Mouse (Mus musculus) heart, postnatal 25 days (tissue): ENCODE data around the gene Mib2. TPM values are rescaled to one million over a fixed set of nuclear protein-coding genes. Genes with fewer than 3 reads are reported as not detected.
A peak's percentile ranks its signal among the peaks of the same experiment; 100 is the strongest.

Experiments
- DNase-seq: peaks from one replicate; pipeline ENCODE4 v3.0.0; 2022; ENCODE audit warnings: low spot score
- intact Hi-C: fragments of 180-260 bp; cut with DNase I; formaldehyde crosslinking; loops from one replicate; pipeline ENCODE4 v1.15.1; 2025
- total RNA-seq, 2 experiments: library from RNA; stranded (reverse); gene quantifications; 2 replicates each; pipeline ENCODE4 v1.2.3; 2021

Mib2 gene
- total RNA-seq, 2 experiments from 2014 or later = 23.0 to 28.0 TPM

DNA sequence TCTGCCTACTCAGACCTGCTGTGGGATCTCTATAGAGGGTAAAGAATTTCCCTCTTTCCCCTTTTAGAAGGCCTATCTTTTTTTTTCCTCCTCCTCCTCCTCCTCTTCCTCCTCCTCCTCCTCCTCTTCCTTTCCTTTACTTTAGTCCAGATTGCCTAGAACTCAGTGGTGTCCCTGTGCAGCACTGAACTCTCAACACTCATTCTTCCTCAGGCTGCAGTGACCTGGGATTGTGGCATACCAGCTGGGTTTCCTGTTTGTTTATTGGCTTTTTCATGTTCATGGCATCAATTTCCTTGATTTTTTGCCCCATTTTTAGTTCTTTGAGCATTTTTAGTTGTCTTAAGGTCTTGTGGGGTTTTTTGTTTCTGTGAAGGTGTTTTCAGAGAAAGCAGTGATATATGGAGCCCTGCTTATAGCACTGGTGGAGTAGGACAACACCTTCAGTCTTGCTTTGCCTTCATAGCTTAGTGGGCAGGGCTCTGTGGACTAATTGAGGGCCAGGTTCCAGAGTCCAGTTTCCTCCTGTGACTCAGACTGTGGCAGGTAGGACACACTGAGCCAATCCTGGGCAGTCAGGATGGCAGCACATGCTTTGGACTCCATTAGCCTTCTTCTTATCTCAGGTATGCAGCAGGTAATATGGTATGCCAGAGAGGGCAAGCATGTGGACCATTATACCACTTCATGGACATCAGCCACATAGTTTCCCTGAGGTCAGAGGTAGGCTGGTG, 33.1 kb downstream of the Mib2 start:
- intact Hi-C loops = no loop called here
- no peak for DNase-seq

DNA sequence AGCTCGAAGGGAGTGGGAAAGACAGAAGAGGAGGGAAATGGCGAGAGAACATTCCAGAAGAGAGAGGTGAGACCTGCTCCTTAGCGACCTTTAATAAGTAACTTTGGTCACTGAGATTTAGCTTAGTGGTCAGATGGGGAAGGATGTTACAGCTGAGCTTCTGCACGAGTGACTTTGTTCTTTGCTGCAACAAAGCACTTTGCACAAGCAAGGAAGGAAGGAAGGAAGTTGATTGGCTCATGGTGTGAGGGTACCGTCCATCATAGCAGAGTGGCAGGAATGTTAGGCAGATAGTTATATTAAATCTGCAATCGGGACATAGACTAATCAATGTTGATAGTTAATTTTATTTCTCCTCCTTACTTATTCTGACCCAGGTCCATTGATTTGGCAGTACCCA, 38.7 kb downstream of the Mib2 start:
- DNase-seq = no peak
- intact Hi-C loops = no loop called here

DNA sequence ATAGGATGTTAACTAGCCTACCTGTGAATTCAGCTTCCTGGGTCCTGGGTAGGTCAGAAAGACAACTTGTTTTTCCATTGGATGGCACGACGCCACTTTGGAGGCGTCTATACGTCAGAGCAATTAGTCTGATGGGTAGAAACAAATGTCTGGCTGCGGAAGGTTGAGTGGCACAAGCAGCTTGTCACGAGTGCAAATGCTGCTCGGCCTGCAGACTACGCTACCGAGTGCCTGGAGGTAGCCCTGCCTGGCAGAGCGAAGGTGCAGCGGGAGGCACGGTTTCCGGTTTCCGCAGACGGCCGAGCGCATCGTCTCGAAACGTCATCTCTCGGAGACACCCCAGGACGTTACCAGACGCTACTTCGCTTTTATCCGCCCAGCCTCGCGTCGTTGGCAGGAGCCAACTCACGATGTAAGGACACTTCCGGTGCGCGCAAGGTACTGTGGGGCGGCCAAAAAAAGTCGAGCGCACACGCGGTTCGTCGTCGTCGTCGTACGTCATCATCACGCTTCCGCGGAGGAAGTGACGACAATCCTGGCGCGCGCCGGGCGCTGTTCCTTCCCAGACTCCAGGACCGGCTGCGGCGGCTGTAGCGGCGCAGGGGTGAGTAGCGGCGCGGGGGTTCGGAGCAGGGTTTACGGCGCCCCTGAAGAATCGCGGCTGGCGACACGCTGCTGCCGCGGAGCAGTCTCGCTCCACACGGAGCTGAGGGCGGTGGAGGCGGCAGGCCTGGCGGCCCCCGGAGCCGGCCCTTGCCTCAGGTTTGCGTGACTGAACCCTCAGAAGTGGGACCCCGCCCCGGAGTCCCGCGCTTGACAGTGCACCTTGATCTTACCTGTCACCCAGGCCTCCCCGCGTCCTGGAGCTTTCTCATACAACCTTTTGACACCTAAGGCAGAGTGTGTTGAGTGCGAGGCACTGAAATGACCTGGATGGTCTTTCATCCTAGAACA, 44.4 kb downstream of the Mib2 start, which contains the start of gene Cdk11b:
Cdk11b (plus strand) TSS at position 517 of the 954 bp plus-strand sequence.
- intact Hi-C loops = loop anchor here (5.0 kb wide), 2 partner anchors 43 to 537 kb away; partner anchors contain the start of genes Mib2, Morn1 and Rer1
- peak; percentile 93 for DNase-seq

DNA sequence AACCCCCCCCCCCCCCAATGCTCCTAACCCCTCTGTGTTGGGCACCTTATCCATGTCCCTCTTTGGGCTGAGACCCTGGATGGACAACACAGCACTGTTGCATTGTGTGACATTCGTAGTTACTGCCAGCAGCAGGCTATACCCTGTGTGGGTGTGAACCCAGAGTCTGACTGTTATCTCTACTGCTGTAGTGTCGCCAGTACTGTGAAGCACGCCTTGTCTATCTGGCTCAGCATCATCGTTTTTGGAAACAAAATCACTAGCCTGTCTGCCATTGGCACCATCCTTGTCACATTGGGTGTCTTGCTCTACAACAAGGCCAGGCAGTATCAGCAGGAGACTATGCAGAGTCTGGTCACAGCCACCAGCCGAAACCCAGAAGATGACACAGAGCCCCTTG, 50.7 kb downstream of the Mib2 start:
- intact Hi-C loops = no loop called here
- no peak for DNase-seq

DNA sequence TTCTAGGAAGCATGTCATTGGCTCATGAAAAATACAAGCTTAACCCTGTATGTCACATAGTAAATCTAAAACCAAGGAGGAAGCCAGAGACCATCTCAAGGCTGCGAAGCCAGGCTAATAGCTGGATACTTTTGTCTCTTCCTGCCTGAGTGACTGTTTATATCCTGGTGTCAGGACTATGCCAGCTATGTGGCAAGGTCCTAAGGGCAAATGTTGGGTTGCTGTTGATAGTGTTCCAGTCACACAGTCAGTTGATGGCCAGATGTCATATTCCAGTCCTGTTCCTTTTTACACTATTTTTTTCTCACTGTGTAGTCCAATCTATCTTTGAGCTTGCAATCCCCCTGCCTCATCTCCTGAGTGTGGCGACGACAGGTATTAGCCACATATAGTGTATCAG, 55.7 kb downstream of the Mib2 start:
- intact Hi-C loops = no loop called here

DNA sequence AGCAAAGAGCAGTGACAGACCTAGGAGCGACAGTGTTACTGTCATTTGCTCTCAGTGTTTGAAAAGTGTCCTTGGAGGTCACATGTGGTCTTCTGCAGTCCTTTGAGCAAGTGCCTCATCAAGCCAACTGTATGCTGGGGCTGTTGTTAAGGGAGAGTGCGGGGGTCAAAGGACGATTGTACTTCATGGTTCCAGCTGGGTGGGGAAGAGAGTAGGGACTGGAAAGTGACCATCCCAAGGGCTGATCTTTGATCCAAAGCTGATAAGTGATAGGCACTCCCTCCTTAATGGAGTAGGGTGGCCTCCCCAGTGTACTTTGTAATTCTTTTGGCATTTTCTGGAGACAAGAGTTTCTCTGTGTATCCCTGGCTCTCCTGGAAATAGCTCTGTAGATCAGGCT, 57.1 kb downstream of the Mib2 start:
- intact Hi-C loops = no loop called here
- no peak for DNase-seq

More for the DNA sequence above, 55.7 kb downstream of the Mib2 start:
- no peak for DNase-seq

DNA sequence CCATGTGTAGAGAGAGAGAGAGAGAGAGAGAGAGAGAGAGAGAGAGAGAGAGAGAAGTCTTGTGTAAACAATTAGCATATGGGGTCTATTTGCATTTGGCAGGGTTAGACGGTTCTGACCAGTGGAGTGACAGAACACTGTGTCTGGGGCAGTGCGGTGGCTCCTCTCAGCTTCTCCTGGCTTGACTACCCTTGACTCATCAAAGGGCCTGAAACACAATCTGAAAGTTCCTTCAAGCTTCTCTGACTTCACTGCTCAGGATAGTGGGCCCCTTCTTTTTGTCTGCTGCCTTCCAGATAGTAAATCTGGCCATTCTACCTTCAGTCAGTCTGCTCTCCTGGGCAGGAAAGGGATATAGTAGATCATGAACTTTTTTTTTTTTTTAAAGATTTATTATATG, 62.2 kb downstream of the Mib2 start:
- intact Hi-C loops = no loop called here
- no peak for DNase-seq

DNA sequence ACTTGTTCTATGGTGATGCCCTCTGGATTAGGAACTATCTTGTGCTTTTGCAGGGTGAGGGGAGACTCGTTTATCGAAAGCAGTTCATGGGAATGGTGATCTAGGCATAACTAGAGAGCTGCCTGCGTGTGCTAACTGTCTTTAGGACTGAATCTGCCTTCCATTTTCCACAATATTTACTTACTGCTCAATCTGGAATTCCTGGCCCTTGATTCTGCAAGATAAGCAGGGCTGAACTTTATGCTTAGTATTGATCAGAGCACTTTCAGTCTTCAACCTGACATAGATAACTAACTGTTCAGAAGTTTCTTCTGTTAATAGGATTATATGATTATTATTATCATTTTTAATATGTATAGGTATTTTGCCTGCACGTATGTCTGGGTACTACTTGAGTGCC, 63.9 kb downstream of the Mib2 start:
- intact Hi-C loops = no loop called here
- no peak for DNase-seq

Other genes starting within 250 kb of the Mib2 start
- 1 to 10 TPM; 7.1 to 8.1 TPM for gene Tmem52, start 200.1 kb downstream of the Mib2 start, total RNA-seq
- 100 to 1,000 TPM; 166 to 196 TPM for gene Gnb1, start 177.8 kb downstream of the Mib2 start, total RNA-seq
- gene Nadk, start 106.8 kb downstream of the Mib2 start, total RNA-seq = 10 to 100 TPM; 36.6 to 37.3 TPM
- 1 to 10 TPM; 7.8 to 7.9 TPM for gene Slc35e2, start 67.8 kb downstream of the Mib2 start, total RNA-seq
- 10 to 100 TPM; 29.2 to 30.3 TPM for gene Cdk11b, start 44.3 kb downstream of the Mib2 start, total RNA-seq
- not detected for gene Gm10563, start 23.8 kb downstream of the Mib2 start, total RNA-seq
- 1 to 10 TPM; 8.5 to 8.6 TPM for gene Mmp23, start 15.8 kb downstream of the Mib2 start, total RNA-seq
- 1 to 10 TPM; 1.2 TPM for gene Fndc10, start 25.1 kb upstream of the Mib2 start, total RNA-seq
- gene Ssu72, start 35.6 kb upstream of the Mib2 start, total RNA-seq = 10 to 100 TPM; 41.8 to 44.6 TPM
- gene Tmem240, start 65.6 kb upstream of the Mib2 start, total RNA-seq = under 1 TPM; 0.60 to 0.87 TPM
- gene Atad3a, start 91.9 kb upstream of the Mib2 start, total RNA-seq = 10 to 100 TPM; 49.6 to 50.3 TPM
- gene Vwa1, start 105.5 kb upstream of the Mib2 start, total RNA-seq = 1 to 10 TPM; 7.9 to 9.4 TPM
- under 1 TPM; 0.75 to 0.84 TPM for gene Tmem88b, start 116.7 kb upstream of the Mib2 start, total RNA-seq
- gene Ankrd65, start 121.2 kb upstream of the Mib2 start, total RNA-seq = not detected
- 10 to 100 TPM; 75.0 to 78.0 TPM for gene Mrpl20, start 133.7 kb upstream of the Mib2 start, total RNA-seq
- gene Ccnl2, start 143.3 kb upstream of the Mib2 start, total RNA-seq = 10 to 100 TPM; 35.6 to 37.8 TPM
- gene Aurkaip1, start 162.1 kb upstream of the Mib2 start, total RNA-seq = 100 to 1,000 TPM; 108 to 109 TPM
- 10 to 100 TPM; 30.5 to 33.0 TPM for gene Mxra8, start 170.5 kb upstream of the Mib2 start, total RNA-seq
- gene Dvl1, start 178.2 kb upstream of the Mib2 start, total RNA-seq = 10 to 100 TPM; 43.3 to 44.3 TPM
- gene Tas1r3, start 194.2 kb upstream of the Mib2 start, total RNA-seq = under 1 TPM; 0.14 to 0.26 TPM
- 10 to 100 TPM in 1 of 2 experiments, 1 to 10 TPM in 1; 8.1 to 10.5 TPM for gene Cptp, start 200.2 kb upstream of the Mib2 start, total RNA-seq
- 10 to 100 TPM; 15.9 to 17.5 TPM for gene Ints11, start 200.3 kb upstream of the Mib2 start, total RNA-seq
- gene Pusl1, start 222.6 kb upstream of the Mib2 start, total RNA-seq = 10 to 100 TPM; 12.8 to 13.8 TPM
- gene Acap3, start 222.6 kb upstream of the Mib2 start, total RNA-seq = 10 to 100 TPM; 11.7 to 18.0 TPM